Mouse (Mus musculus) liver, embryonic 14.5 days (tissue): ENCODE data around the gene Cep295nl. TPM values are rescaled to one million over a fixed set of nuclear protein-coding genes. Genes with fewer than 3 reads are reported as not detected.

Source experiments
- ATAC-seq: fragments of 200-750 bp; cut with Nextera tagmentation; 2 replicates; pipeline ENCODE4 v1.8.0; 2017; ENCODE audit warnings: moderate number of reproducible peaks, mild to moderate bottlenecking, moderate library complexity; ENCODE audit not compliant: insufficient read depth
- DNase-seq, 3 experiments: peaks; one replicate each; pipeline ENCODE4 v3.0.0-alpha.2; 2012 to 2013; ENCODE audit warnings: low read depth in 3 of 3, low spot score in 3 of 3
- H3K27ac ChIP-seq: fragments of 300-500 bp; sonication (generic); 2 replicates; pipeline ENCODE4 v1.5.1; 2014; ENCODE audit warnings: moderate library complexity, mild to moderate bottlenecking, control low read depth, inconsistent platforms
- H3K27me3 ChIP-seq: fragments of 300-500 bp; sonication (generic); 2 replicates; pipeline ENCODE4 v1.6.1; 2014; ENCODE audit warnings: mild to moderate bottlenecking, low read length, moderate library complexity; ENCODE audit not compliant: control insufficient read depth, insufficient read depth
- H3K36me3 ChIP-seq: fragments of 300-500 bp; sonication (generic); replicated peaks from 2 replicates; pipeline ENCODE4 v1.6.1; 2014; ENCODE audit warnings: low read depth; ENCODE audit not compliant: control insufficient read depth, insufficient read depth
- H3K4me1 ChIP-seq, 2 experiments: fragments of 200-500 bp in 1 of 2; fragments of 300-500 bp in 1 of 2; sonication (generic) in 1 of 2; replicated peaks; 2 replicates each; pipeline ENCODE4 v1.6.1; 2012 to 2014; ENCODE audit warnings: antibody characterized with exemption in 1 of 2, inconsistent platforms in 1 of 2, low read length in 1 of 2; ENCODE audit not compliant: control insufficient read depth in 2 of 2, insufficient read depth in 2 of 2
- H3K4me2 ChIP-seq: fragments of 300-500 bp; sonication (generic); 2 replicates; pipeline ENCODE4 v1.6.1; 2014; ENCODE audit warnings: low read depth, mild to moderate bottlenecking, control low read depth, moderate library complexity
- H3K4me3 ChIP-seq, 2 experiments: fragments of 200-500 bp in 1 of 2; fragments of 300-500 bp in 1 of 2; sonication (generic) in 1 of 2; 2 replicates each; pipeline ENCODE4 v1.5.1; 2012 to 2014; ENCODE audit warnings: low read depth in 2 of 2, low read length in 2 of 2, mild to moderate bottlenecking in 2 of 2, control low read depth in 1 of 2, inconsistent platforms in 1 of 2, moderate library complexity in 1 of 2; ENCODE audit not compliant: insufficient read depth in 1 of 2
- H3K9ac ChIP-seq: fragments of 300-500 bp; sonication (generic); replicated peaks from 2 replicates; pipeline ENCODE4 v1.6.1; 2014; ENCODE audit warnings: mild to moderate bottlenecking, control low read depth, moderate library complexity
- H3K9me3 ChIP-seq: fragments of 300-500 bp; sonication (generic); 2 replicates; pipeline ENCODE4 v1.6.1; 2016; ENCODE audit warnings: low read length, mixed read lengths; ENCODE audit not compliant: control insufficient read depth
- CTCF ChIP-seq: IDR thresholded peaks from 2 replicates; pipeline ENCODE4 v1.5.1; 2016; ENCODE audit warnings: antibody characterized with exemption, low read depth, control low read depth
- EP300 ChIP-seq: IDR thresholded peaks from 2 replicates; pipeline ENCODE4 v1.6.1; 2016; ENCODE audit warnings: antibody characterized with exemption, low read depth
- WGBS: fragments of 180-500 bp; shearing (Covaris S2); extraction: QIAGEN DNeasy Blood & Tissue Kit; methylation state at CpG from one replicate; pipeline ENCODE4 v1.1.7; 2014; ENCODE audit not compliant: insufficient replicate concordance; 5-methylcytosine and 5-hydroxymethylcytosine counted together
- polyA plus RNA-seq, 2 experiments: library from polyadenylated mRNA; depleted of rRNA in 1 of 2; stranded (reverse) in 1 of 2; unstranded in 1 of 2; fragments of >200 nt; fragmentation: Nextera tagmentation in 1 of 2; extraction: Ambion mirVana in 1 of 2; gene quantifications; 2 replicates each; pipeline versions ENCODE4 v1.2.1 to v1.2.3; 2012 to 2014

The Cep295nl gene
- polyA plus RNA-seq, 2 experiments = 0.04 TPM; not detected in 1

DNA sequence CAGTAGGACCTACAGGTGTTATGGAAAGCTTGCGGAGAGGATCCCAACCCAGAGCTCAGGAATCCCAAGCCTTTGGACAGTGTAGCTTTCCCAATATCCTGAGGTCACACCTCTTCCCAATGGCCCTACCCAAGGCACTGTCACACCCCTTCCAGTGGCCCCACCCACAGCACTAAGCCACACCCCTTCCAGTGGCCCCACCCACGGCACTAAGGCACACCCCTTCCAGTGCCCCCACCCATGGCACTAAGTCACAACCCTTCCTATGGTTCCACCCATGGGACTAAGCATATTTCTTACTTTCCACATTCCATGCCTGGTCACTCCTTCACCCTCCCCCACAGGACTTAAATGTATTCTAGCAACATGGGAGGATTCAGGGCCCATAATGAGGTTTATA lies 43.5 kb downstream of the Cep295nl start:
- H3K4me3 ChIP-seq = no peak overlapping the region
- H3K4me2 ChIP-seq = no peak overlapping the region
- 52% methylated on average over 2 of the region's 2 CpGs for WGBS
- TF ChIP-seq EP300 = no peak
- TF ChIP-seq CTCF = no peak
- ATAC-seq (peak; percentile 58), DNase-seq (no peak)
- no peak overlapping the region for H3K9ac ChIP-seq
- no peaks in the 10 kb centered on the region for H3K27me3 ChIP-seq
- H3K4me1 ChIP-seq = 0 out of 4 replicates have a peak, but pooled peaks cover 0 to 2% of the 10 kb centered on the region in 2 experiments
- H3K9me3 ChIP-seq = no peaks in the 10 kb centered on the region
- H3K27ac ChIP-seq = no peak overlapping the region
- no peaks in the 10 kb centered on the region for H3K36me3 ChIP-seq

DNA sequence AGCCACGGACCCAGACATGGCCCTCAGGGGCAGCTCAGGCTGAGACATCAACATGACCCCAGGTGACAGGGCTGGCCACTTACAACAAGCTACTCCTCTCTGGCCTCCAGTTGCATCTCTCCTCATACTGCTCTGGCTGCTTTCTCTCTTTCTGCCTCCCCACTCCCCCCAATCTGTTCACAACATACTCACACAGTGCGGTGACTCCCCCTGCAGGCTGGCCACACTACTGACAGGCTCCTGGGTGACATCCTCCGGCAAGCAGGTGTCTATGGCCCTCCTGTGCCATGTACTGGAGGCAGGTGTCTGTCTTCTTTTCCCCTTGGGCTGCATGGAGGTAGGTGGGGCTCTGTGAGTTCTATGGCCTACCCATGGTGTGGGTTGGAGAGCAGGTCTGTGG lies 44.3 kb downstream of the Cep295nl start:
- WGBS = 69% methylated on average over 3 of the region's 3 CpGs
- H3K9ac ChIP-seq = no peak overlapping the region
- no peak for ATAC-seq
- no peak overlapping the region for H3K27ac ChIP-seq
- 0 out of 4 replicates have a peak, but pooled peaks cover 0 to 2% of the 10 kb centered on the region in 2 experiments for H3K4me1 ChIP-seq
- H3K36me3 ChIP-seq = no peaks in the 10 kb centered on the region
- H3K27me3 ChIP-seq = no peaks in the 10 kb centered on the region
- H3K9me3 ChIP-seq = no peaks in the 10 kb centered on the region
- TF ChIP-seq EP300 (no peak), CTCF (peak; percentile 27)
- no peak overlapping the region for H3K4me3 ChIP-seq
- DNase-seq = no peak
- no peak overlapping the region for H3K4me2 ChIP-seq

DNA sequence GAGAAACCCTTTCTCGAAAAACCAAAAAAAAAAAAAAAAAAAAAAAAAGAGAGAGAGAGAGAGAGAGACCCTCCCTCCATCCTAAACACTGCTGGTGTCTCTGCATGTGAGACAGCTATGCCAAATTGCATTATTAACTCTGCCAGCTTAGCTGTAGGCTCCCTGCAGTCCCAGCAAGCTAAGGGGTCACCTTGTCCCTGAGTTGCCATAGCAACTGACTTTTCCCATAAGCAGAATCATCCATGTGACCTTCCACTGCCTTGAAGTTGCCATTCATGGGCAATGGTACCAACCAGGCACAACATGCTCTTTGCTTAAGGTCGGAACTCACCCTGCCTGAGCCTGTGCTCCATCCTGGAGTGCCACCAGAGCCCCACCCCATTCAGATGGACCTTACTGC lies 47.3 kb downstream of the Cep295nl start:
- WGBS = 28% methylated on average over 2 of the region's 2 CpGs
- H3K36me3 ChIP-seq = no peaks in the 10 kb centered on the region
- H3K4me3 ChIP-seq = no peak overlapping the region
- peaks cover 4 to 6% of the 10 kb centered on the region in 2 experiments for H3K4me1 ChIP-seq
- H3K4me2 ChIP-seq = no peak overlapping the region
- H3K27me3 ChIP-seq = no peaks in the 10 kb centered on the region
- no peak overlapping the region for H3K27ac ChIP-seq
- H3K9me3 ChIP-seq = no peaks in the 10 kb centered on the region
- TF ChIP-seq CTCF (no peak), EP300 (no peak)
- no peak overlapping the region for H3K9ac ChIP-seq
- DNase-seq (no peak), ATAC-seq (no peak)

- no peak overlapping the region for H3K9ac ChIP-seq
- DNase-seq (no peak), ATAC-seq (no peak)
- no peak overlapping the region for H3K4me3 ChIP-seq
- no peaks in the 10 kb centered on the region for H3K9me3 ChIP-seq
- TF ChIP-seq CTCF (no peak), EP300 (no peak)
- no peak overlapping the region for H3K27ac ChIP-seq
- peaks cover 7 to 12% of the 10 kb centered on the region in 2 experiments for H3K4me1 ChIP-seq
- 52% methylated on average over 6 of the region's 6 CpGs for WGBS
- H3K36me3 ChIP-seq = no peaks in the 10 kb centered on the region
- no peaks in the 10 kb centered on the region for H3K27me3 ChIP-seq
- H3K4me2 ChIP-seq = no peak overlapping the region
Measured at GRCm38 (mm10) chr11:118292671-118293070, 49.6 kb downstream of the Cep295nl start.

DNA sequence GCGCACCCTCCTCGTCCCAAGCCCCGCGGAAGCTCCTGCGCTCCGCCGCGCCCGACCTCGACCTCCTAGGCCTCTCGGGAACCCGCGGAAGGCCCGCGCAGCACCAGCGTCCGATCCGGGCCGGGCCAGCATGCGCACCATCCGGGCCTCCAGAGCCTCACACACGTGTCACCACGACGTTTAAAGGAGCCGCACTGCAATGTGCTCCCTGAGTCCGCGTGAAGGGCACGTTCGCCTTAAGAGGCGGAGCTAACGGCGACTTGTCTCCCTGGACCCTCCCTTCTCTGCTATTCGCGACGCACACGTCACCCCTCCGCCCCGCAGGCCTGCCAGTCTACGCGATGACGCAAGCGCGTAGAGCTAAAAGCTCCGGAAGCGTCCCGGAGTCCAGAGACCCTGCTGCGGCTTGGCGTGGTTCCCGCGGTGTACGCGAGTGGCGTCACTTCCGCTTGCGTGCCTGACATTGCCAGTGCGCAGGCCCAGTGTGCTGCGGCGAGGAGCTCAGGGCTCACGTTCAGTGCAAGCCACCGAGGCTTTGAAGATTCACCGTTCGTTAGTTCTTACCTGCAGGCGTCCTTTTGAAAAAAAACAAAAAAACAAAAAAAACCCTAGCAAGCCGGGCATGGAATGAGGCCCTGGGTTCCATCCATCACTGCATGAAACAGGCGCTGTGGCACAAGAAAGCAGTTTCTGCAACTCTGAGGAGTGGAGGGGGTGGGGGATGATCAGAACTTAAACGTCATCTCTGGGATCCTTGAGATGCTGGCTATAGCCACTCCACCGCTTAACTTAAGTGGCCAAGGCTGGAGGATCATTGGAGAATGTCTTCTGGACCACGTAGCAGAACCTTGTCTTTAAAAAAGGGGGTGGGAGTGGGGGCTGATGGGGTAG lies 52.1 kb downstream of the Cep295nl start, which contains the start of gene Usp36:
Gene Usp36 (minus strand): TSS at position 246 of the 891 bp plus-strand sequence.
- ATAC-seq (peak; percentile 98), DNase-seq (peak; percentile 99)
- Histone ChIP-seq H3K4me3 (peak within 1 kb of the TSS; percentile 66 to 85), H3K4me2 (peak within 1 kb of the TSS; percentile 95), H3K27me3 (no peaks in the 10 kb centered on the region), H3K27ac (peak within 1 kb of the TSS; percentile 6; the same call in 1 of the 2 replicates), H3K9me3 (no peaks in the 10 kb centered on the region), H3K9ac (peak within 1 kb of the TSS; percentile 77), H3K36me3 (peaks cover 8% of the 10 kb centered on the region; the same call in 1 of the 2 replicates), H3K4me1 (peaks cover 7 to 12% of the 10 kb centered on the region in 2 experiments)
- 1% methylated on average over 68 of the region's 68 CpGs for WGBS
- no peak for TF ChIP-seq CTCF
- TF ChIP-seq EP300 = no peak
